Mouse (Mus musculus): ENCODE results near the gene Rbm17.

GRCm38 (mm10) chr2:11543158-11543557 is 60.8 kb downstream of the Rbm17 start:
- TF ChIP-seq POLR2A (IDR thresholded peaks at IDR 0.05; ENCODE audit: borderline replicate concordance, extremely low read depth, low read depth, low read length), result no peak
- no peak for TF ChIP-seq CTCF (IDR thresholded peaks at IDR 0.05; ENCODE audit: insufficient read depth, low read length)

Data from lung, adult 2 months (tissue).